ENCODE assay signal across 21 mouse cellular contexts in genomic region chr19:22594492-22594891, GRCm38 (mm10).
DNase-seq lines count a peak whose midpoint lies in the region; ATAC-seq and TF ChIP-seq lines count a peak whose summit lies in the region.
"Had no signal": no experiment of that assay in that cellular context is flagged by ENCODE, and none has a peak within 500 bp of the region (broad histone marks: within the 10 kb centered on the region; RNA-seq: fewer than 3 reads in every experiment).

No protein-coding gene starts in this region.

- H3K27me3 ChIP-seq in CH12.LX (replicated peaks), result no peaks in the 10 kb centered on the region
- no peaks in the 10 kb centered on the region for H3K27me3 ChIP-seq in thymus, adult 2 months (ENCODE audit: control insufficient read depth, insufficient read depth, low read length)
- H3K27me3 ChIP-seq: embryonic facial prominence, embryonic 12.5 days had no signal

- in situ Hi-C loops in CH12.LX (cut with MboI; ENCODE audit: low pct_ligation_motif_present, low pct_unique_long_range_greater_than_20kb, low sequenced_read_pairs), result no loop called here

- no peak for TF ChIP-seq EP300 in CH12.LX (IDR thresholded peaks at IDR 0.05; ENCODE audit: low read length)

- H3K36me3 ChIP-seq in CH12.LX (replicated peaks in 1 of 2; ENCODE audit: control insufficient read depth in 1 of 2, insufficient read depth in 1 of 2, low read length in 1 of 2), result no peaks in the 10 kb centered on the region
- no peaks in the 10 kb centered on the region for H3K36me3 ChIP-seq in thymus, adult 2 months (ENCODE audit: control insufficient read depth, insufficient read depth, low read length)
- H3K36me3 ChIP-seq: embryonic facial prominence, embryonic 10.5 days; embryonic facial prominence, embryonic 12.5 days; forebrain, embryonic 15.5 days had no signal

- no peak overlapping the region for H3K4me3 ChIP-seq in CH12.LX (replicated peaks in 1 of 3; ENCODE audit: low read depth in 2 of 3, low read length in 2 of 3, poor library complexity in 1 of 3)
- H3K4me3 ChIP-seq in thymus, adult 2 months (ENCODE audit: control insufficient read depth, insufficient read depth, low read length), result no peak overlapping the region
- H3K4me3 ChIP-seq: embryonic facial prominence, embryonic 10.5 days; embryonic facial prominence, embryonic 12.5 days; forebrain, embryonic 13.5 days; forebrain, embryonic 15.5 days had no signal

- dilution Hi-C loops in CH12.LX (cut with MboI; ENCODE audit: extremely low pct_ligation_motif_present, extremely low pct_unique_long_range_greater_than_20kb, low sequenced_read_pairs), result no loop called here

- 35% methylated on average over 3 of the region's 3 CpGs for WGBS in thymus, adult 2 months

- no peaks in the 10 kb centered on the region for H3K9me3 ChIP-seq in CH12.LX (replicated peaks; ENCODE audit: low read length)
- H3K9me3 ChIP-seq: embryonic facial prominence, embryonic 10.5 days; embryonic facial prominence, embryonic 12.5 days; forebrain, embryonic 13.5 days; forebrain, embryonic 15.5 days had no signal

- no peak for TF ChIP-seq CTCF in CH12.LX (conservative IDR thresholded peaks at IDR 0.05 in 1 of 2, IDR thresholded peaks at IDR 0.05 in 1 of 2; ENCODE audit: low read depth in 2 of 2, low read length in 2 of 2)
- TF ChIP-seq CTCF in thymus, adult 2 months (IDR thresholded peaks at IDR 0.05; ENCODE audit: borderline replicate concordance, control insufficient read depth, extremely low read depth, insufficient read depth, low read length, poor library complexity), result no peak

- H3K4me2 ChIP-seq in CH12.LX (ENCODE audit: insufficient read depth, low read depth, poor library complexity, severe bottlenecking), result no peak overlapping the region
- H3K4me2 ChIP-seq: embryonic facial prominence, embryonic 12.5 days; forebrain, embryonic 13.5 days; forebrain, embryonic 15.5 days had no signal

- peak; percentile 45 for DNase-seq in CH12.LX (ENCODE audit: extremely low read depth)
- DNase-seq in thymus, adult 2 months, result no peak
- no peak for DNase-seq in testis, postnatal 14 days (ENCODE audit: low spot score)
- DNase-seq: adrenal gland, adult 8-10 months; adrenal gland, postnatal 25 days; B cell, adult 2 months; cerebellum, adult 11 months; cerebellum, adult 18-20 months; cerebellum, adult 8-10 months; cerebellum, adult 9-11 months; cerebellum, postnatal 14 days; cerebellum, postnatal 36 days had no signal

- H3K9ac ChIP-seq in CH12.LX (ENCODE audit: insufficient read depth, low read depth), result no peak overlapping the region
- H3K9ac ChIP-seq: embryonic facial prominence, embryonic 12.5 days; forebrain, embryonic 13.5 days; forebrain, embryonic 15.5 days; forebrain, postnatal 0 days had no signal

- peaks cover 6 to 13% of the 10 kb centered on the region in 2 experiments; a peak in 3 of 4 replicates for H3K4me1 ChIP-seq in CH12.LX (ENCODE audit: control insufficient read depth in 1 of 2, insufficient read depth in 2 of 2)
- no peaks in the 10 kb centered on the region for H3K4me1 ChIP-seq in thymus, adult 2 months (replicated peaks; ENCODE audit: control insufficient read depth, insufficient read depth, low read length)

- ATAC-seq in common myeloid progenitor, adult 5-6 weeks (replicated peaks; ENCODE audit: low read depth, poor library complexity, severe bottlenecking), result peak; percentile 66
- ATAC-seq in megakaryocyte progenitor cell, adult 5-6 weeks (replicated peaks; ENCODE audit: poor library complexity), result peak; percentile 39; the same call in 1 of the 2 replicates
- ATAC-seq: activated CD4-positive, CD25-positive, alpha-beta regulatory T cell, adult 4 months; CD4-positive, CD25-positive, alpha-beta regulatory T cell, adult 4 months had no signal

- TF ChIP-seq RAD21 in CH12.LX (IDR thresholded peaks at IDR 0.05; ENCODE audit: low read depth, low read length), result no peak

- no peak for TF ChIP-seq POLR2A in CH12.LX (IDR thresholded peaks at IDR 0.05; ENCODE audit: low read depth, low read length)
- TF ChIP-seq POLR2A in thymus, adult 2 months (IDR thresholded peaks at IDR 0.05; ENCODE audit: control insufficient read depth, extremely low read depth, insufficient read depth, low read length, poor library complexity), result no peak

- no peak overlapping the region for H3K27ac ChIP-seq in CH12.LX (ENCODE audit: insufficient read depth, low read depth)
- no peak overlapping the region for H3K27ac ChIP-seq in thymus, adult 2 months (ENCODE audit: control insufficient read depth, insufficient read depth, low read length)
- H3K27ac ChIP-seq: embryonic facial prominence, embryonic 10.5 days; embryonic facial prominence, embryonic 12.5 days; forebrain, embryonic 13.5 days; forebrain, embryonic 15.5 days had no signal

- H3K79me2 ChIP-seq in CH12.LX (replicated peaks; ENCODE audit: control insufficient read depth, extremely low read depth, insufficient read depth, poor library complexity, severe bottlenecking), result no peaks in the 10 kb centered on the region

TF ChIP-seq in CH12.LX, 34 proteins besides CTCF, POLR2A, EP300 and RAD21:
- TF ChIP-seq ETS1 (conservative IDR thresholded peaks at IDR 0.05; ENCODE audit: low read depth, low read length) (peak; percentile 7; the same call in 1 of the 2 replicates), MEF2A (IDR thresholded peaks at IDR 0.05; ENCODE audit: borderline replicate concordance, low read depth, low read length) (no peak), MAZ (IDR thresholded peaks at IDR 0.05; ENCODE audit: low read depth, low read length) (no peak)
